Mouse (Mus musculus): Measurements from ENCODE around the gene Zfp408. TPM values are rescaled to one million over a fixed set of nuclear protein-coding genes. Genes with fewer than 3 reads are reported as not detected.

Gene Zfp408
- 5.3 and 5.4 TPM in 2 replicates for polyA plus RNA-seq (2012; rRNA removed)

DNA sequence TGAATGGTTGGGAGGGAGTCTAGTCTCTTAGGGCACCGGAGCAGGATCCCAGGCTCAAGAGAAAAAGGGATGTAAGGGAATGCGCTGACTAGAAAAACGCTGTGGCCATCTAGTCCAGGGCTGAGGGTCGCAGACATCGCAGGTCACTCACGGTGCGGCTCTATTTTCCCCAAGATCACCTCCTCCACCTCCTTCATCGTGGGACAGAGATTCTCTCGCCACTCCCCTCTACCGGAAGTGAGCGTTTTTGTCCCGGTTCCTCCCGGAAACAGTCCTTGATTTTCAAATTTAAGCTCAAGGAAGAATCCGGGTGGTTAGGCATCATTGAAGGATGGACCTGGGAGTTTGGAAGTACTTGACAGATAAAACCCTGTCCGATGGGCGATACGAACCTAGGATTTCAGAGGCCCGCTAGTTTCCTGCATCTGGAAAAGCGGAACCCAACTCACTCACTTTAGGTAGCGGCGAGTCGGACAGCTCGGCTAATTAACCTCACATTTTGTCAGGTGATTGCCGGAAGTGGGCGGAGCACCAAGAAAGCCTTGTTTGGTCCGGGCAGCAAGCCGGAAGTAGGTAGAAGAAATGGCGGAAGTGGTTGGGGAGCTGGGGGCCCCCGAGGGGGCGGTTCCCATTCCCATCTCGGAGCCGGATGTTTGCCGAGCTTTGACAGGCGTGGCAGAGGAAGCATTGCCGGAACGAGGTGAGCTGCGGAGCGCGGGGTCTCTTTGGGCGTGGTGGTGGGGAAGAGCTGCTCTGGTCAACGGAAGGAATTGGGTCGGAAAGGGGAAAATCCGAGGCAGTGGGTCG is at the start of gene Zfp408, which contains the start of gene Arhgap1:
Gene Zfp408, minus strand, starts transcription at position 239 of the 807 bp plus-strand sequence.
Gene Arhgap1, plus strand, starts transcription at position 308 of the 807 bp plus-strand sequence.

DNA sequence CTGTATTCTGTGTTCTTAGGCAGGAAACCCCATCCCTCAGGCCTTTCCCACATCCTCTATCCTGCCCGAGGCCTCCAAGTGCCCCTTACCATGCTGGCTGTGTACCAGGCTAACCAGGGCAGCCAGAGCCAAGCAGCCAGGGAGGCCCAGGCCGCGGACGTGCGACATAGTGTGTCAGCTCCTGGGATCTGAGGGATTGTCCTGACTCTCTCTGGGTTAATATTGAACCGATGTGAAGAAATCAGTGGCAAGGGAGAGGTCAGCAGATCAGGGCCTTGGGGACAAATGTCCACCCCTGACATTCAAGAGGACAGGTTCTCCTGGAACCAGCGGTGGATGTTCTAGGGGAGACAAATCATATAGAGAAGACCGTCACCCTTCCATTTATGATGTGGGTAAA is 13.4 kb downstream of the Zfp408 start, which contains the start of gene F2:
Gene F2, minus strand, starts transcription at position 186 of the 400 bp plus-strand sequence.

Other genes starting within 250 kb of the Zfp408 start
- 1.8 TPM in 2 replicates for gene 1110051M20Rik, start 205.1 kb downstream of the Zfp408 start, polyA plus RNA-seq (2012; rRNA removed)
- 0.60 and 0.76 TPM in 2 replicates for gene Lrp4, start 192.3 kb downstream of the Zfp408 start, polyA plus RNA-seq (2012; rRNA removed)
- 20.3 and 23.6 TPM in 2 replicates for gene Ckap5, start 123.0 kb downstream of the Zfp408 start, polyA plus RNA-seq (2012; rRNA removed)
- 180 and 197 TPM in 2 replicates for gene F2, start 13.4 kb downstream of the Zfp408 start, polyA plus RNA-seq (2012; rRNA removed)
- 20.5 and 26.1 TPM in 2 replicates for gene Arhgap1, start 69 bp upstream of the Zfp408 start, polyA plus RNA-seq (2012; rRNA removed)
- 7.2 and 7.9 TPM in 2 replicates for gene Atg13, start 60.8 kb upstream of the Zfp408 start, polyA plus RNA-seq (2012; rRNA removed)
- gene Harbi1, start 61.1 kb upstream of the Zfp408 start, polyA plus RNA-seq (2012; rRNA removed) = 2.4 and 2.7 TPM in 2 replicates
- 3.4 and 4.0 TPM in 2 replicates for gene Ambra1, start 80.3 kb upstream of the Zfp408 start, polyA plus RNA-seq (2012; rRNA removed)